Mouse (Mus musculus) lung, postnatal 0 days (tissue): Measurements from ENCODE around the gene Pik3r4.

Experiments used
- CTCF ChIP-seq: IDR thresholded peaks from 2 replicates; pipeline ENCODE4 v1.5.1; 2016; ENCODE audit warnings: antibody characterized with exemption, mild to moderate bottlenecking
- EP300 ChIP-seq: IDR thresholded peaks from 2 replicates; pipeline ENCODE4 v1.6.1; 2016; ENCODE audit warnings: antibody characterized with exemption, mild to moderate bottlenecking, control low read depth

DNA sequence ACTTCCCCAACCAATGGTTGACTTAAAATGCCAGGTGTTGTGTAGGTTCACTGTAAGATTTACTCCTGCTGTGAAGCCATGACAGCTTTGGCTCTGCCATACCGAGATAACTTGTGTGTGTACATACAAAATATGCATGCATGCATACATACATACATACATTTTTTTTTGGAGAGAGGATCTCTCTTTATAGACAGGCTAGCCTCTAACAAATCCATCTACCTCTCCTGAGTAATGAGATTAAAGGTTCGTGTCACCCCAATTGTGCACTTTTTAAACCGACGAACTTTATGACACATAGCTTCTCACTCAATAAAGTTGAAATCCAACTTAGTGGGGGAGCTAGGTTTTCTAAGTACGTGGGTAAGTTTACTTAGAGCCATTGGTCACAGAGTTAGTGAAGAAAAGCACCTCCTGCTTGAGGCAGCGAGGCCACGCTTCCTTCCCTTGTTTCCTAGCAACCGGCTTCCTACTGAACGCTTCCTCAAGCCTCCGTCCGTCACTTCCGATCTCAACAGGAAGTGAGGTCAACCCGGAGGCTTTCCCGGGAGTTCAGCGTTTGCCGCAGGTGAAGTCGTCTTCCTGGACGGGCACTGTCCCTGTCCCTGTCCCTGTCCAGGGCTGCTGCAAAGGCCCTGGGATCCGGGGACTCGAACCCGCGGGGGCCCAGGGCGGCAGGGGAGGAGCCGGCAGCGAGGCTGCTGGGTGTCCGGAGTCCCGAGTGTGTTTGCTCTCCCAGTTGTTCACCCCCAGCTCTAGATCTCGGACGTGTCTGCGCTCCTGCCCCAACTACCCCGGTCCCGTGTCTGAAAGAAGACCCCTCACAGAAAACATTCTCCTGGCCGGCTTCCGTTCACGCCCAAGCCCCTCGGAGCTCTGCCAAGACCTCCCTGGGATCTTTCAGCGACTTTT is at the start of gene Pik3r4:
- TF ChIP-seq CTCF: no peak
- TF ChIP-seq EP300: no peak
